Mouse (Mus musculus): ENCODE measurements around the gene Enoph1. TPM values are rescaled to one million over a fixed set of nuclear protein-coding genes. Genes with fewer than 3 reads are reported as not detected.

Enoph1 gene
- polyA plus RNA-seq, 1 experiment from 2014 or later = 39.9 TPM

GRCm38 (mm10) chr5:100043361-100043760, 3.6 kb downstream of the Enoph1 start:
- Histone ChIP-seq H3K4me2 (replicated peaks) (no peak overlapping the region), H3K27me3 (no peaks in the 10 kb centered on the region), H3K36me3 (0 out of 2 replicates have a peak, but pooled peaks cover 4% of the 10 kb centered on the region), H3K9ac (replicated peaks) (no peak overlapping the region), H3K9me3 (no peaks in the 10 kb centered on the region), H3K27ac (replicated peaks) (no peak overlapping the region), H3K4me1 (peaks cover 33% of the 10 kb centered on the region), H3K4me3 (no peak overlapping the region)
- WGBS = 88% methylated on average over 5 of the region's 5 CpGs
- ATAC-seq (ENCODE audit: low FRiP score, low read depth) = no peak

GRCm38 (mm10) chr5:100044030-100044429, 4.2 kb downstream of the Enoph1 start:
- 81% methylated on average over 4 of the region's 4 CpGs for WGBS
- 0 out of 2 replicates have a peak, but pooled peaks cover 4% of the 10 kb centered on the region for H3K36me3 ChIP-seq
- H3K4me1 ChIP-seq = peaks cover 40% of the 10 kb centered on the region
- H3K4me3 ChIP-seq = no peak overlapping the region
- no peak overlapping the region for H3K27ac ChIP-seq (replicated peaks)
- no peak overlapping the region for H3K4me2 ChIP-seq (replicated peaks)
- no peak overlapping the region for H3K9ac ChIP-seq (replicated peaks)
- no peaks in the 10 kb centered on the region for H3K27me3 ChIP-seq
- ATAC-seq (ENCODE audit: low FRiP score, low read depth) = no peak
- no peaks in the 10 kb centered on the region for H3K9me3 ChIP-seq

GRCm38 (mm10) chr5:100044621-100045020, 4.8 kb downstream of the Enoph1 start:
- H3K4me1 ChIP-seq = peaks cover 40% of the 10 kb centered on the region
- 0 out of 2 replicates have a peak, but pooled peaks cover 4% of the 10 kb centered on the region for H3K36me3 ChIP-seq
- 83% methylated on average over 5 of the region's 5 CpGs for WGBS
- ATAC-seq (ENCODE audit: low FRiP score, low read depth) = no peak
- no peak overlapping the region for H3K4me2 ChIP-seq (replicated peaks)
- no peak overlapping the region for H3K4me3 ChIP-seq
- no peak overlapping the region for H3K27ac ChIP-seq (replicated peaks)
- no peak overlapping the region for H3K9ac ChIP-seq (replicated peaks)
- no peaks in the 10 kb centered on the region for H3K27me3 ChIP-seq
- H3K9me3 ChIP-seq = no peaks in the 10 kb centered on the region

- Histone ChIP-seq H3K36me3 (0 out of 2 replicates have a peak, but pooled peaks cover 4% of the 10 kb centered on the region), H3K4me3 (no peak overlapping the region), H3K9me3 (no peaks in the 10 kb centered on the region), H3K27me3 (no peaks in the 10 kb centered on the region), H3K4me1 (peaks cover 34% of the 10 kb centered on the region), H3K4me2 (replicated peaks) (no peak overlapping the region), H3K27ac (replicated peaks) (no peak overlapping the region), H3K9ac (replicated peaks) (no peak overlapping the region)
- no peak for ATAC-seq (ENCODE audit: low FRiP score, low read depth)
- 79% methylated on average over 3 of the region's 3 CpGs for WGBS
Observed at GRCm38 (mm10) chr5:100046096-100046495, 6.3 kb downstream of the Enoph1 start.

GRCm38 (mm10) chr5:100047143-100047640, 7.4 kb downstream of the Enoph1 start:
- Histone ChIP-seq H3K27me3 (no peaks in the 10 kb centered on the region), H3K27ac (replicated peaks) (no peak overlapping the region), H3K4me1 (peaks cover 31% of the 10 kb centered on the region), H3K9me3 (no peaks in the 10 kb centered on the region), H3K36me3 (peaks cover 7% of the 10 kb centered on the region; the same call in 1 of the 2 replicates), H3K9ac (replicated peaks) (no peak overlapping the region), H3K4me2 (replicated peaks) (no peak overlapping the region), H3K4me3 (no peak overlapping the region)
- WGBS = 47% methylated on average over 8 of the region's 8 CpGs
- ATAC-seq (ENCODE audit: low FRiP score, low read depth) = 0 out of 2 replicates have a peak, but pooled peaks have one; percentile 3

- Histone ChIP-seq H3K9ac (replicated peaks) (peak overlapping the region; percentile 17; the same call in 1 of the 2 replicates), H3K27ac (replicated peaks) (no peak overlapping the region), H3K4me3 (no peak overlapping the region), H3K4me2 (replicated peaks) (no peak overlapping the region), H3K27me3 (no peaks in the 10 kb centered on the region), H3K9me3 (no peaks in the 10 kb centered on the region), H3K36me3 (peaks cover 7% of the 10 kb centered on the region; the same call in 1 of the 2 replicates), H3K4me1 (peaks cover 31% of the 10 kb centered on the region)
- peak; percentile 41; the same call in 1 of the 2 replicates for ATAC-seq (ENCODE audit: low FRiP score, low read depth)
- 37% methylated on average over 7 of the region's 7 CpGs for WGBS
Observed at GRCm38 (mm10) chr5:100047871-100048270, 8.1 kb downstream of the Enoph1 start.

GRCm38 (mm10) chr5:100049904-100050303, 10.1 kb downstream of the Enoph1 start:
- H3K27ac ChIP-seq (replicated peaks) = no peak overlapping the region
- H3K27me3 ChIP-seq = no peaks in the 10 kb centered on the region
- no peak overlapping the region for H3K9ac ChIP-seq (replicated peaks)
- H3K4me1 ChIP-seq = peaks cover 37% of the 10 kb centered on the region
- H3K4me3 ChIP-seq = no peak overlapping the region
- H3K36me3 ChIP-seq = peaks cover 5% of the 10 kb centered on the region; the same call in 1 of the 2 replicates
- WGBS = 93% methylated on average over 3 of the region's 3 CpGs
- no peak for ATAC-seq (ENCODE audit: low FRiP score, low read depth)
- no peak overlapping the region for H3K4me2 ChIP-seq (replicated peaks)
- H3K9me3 ChIP-seq = no peaks in the 10 kb centered on the region

GRCm38 (mm10) chr5:100052728-100053127, 12.9 kb downstream of the Enoph1 start:
- no peak for ATAC-seq (ENCODE audit: low FRiP score, low read depth)
- Histone ChIP-seq H3K36me3 (peaks cover 5% of the 10 kb centered on the region; the same call in 1 of the 2 replicates), H3K27ac (replicated peaks) (no peak overlapping the region), H3K4me2 (replicated peaks) (no peak overlapping the region), H3K27me3 (no peaks in the 10 kb centered on the region), H3K4me1 (peaks cover 21% of the 10 kb centered on the region), H3K4me3 (no peak overlapping the region), H3K9me3 (no peaks in the 10 kb centered on the region), H3K9ac (replicated peaks) (no peak overlapping the region)
- WGBS = 92% methylated on average over 7 of the region's 7 CpGs

- no peak overlapping the region for H3K27ac ChIP-seq (replicated peaks)
- WGBS = 83% methylated on average over 11 of the region's 11 CpGs
- H3K4me1 ChIP-seq = peaks cover 25% of the 10 kb centered on the region
- H3K27me3 ChIP-seq = no peaks in the 10 kb centered on the region
- no peak overlapping the region for H3K9ac ChIP-seq (replicated peaks)
- no peak for ATAC-seq (ENCODE audit: low FRiP score, low read depth)
- no peak overlapping the region for H3K4me3 ChIP-seq
- H3K36me3 ChIP-seq = peaks cover 15% of the 10 kb centered on the region
- no peaks in the 10 kb centered on the region for H3K9me3 ChIP-seq
- H3K4me2 ChIP-seq (replicated peaks) = no peak overlapping the region
Observed at GRCm38 (mm10) chr5:100054807-100055547, 15.2 kb downstream of the Enoph1 start.

GRCm38 (mm10) chr5:100055866-100056369, 16.1 kb downstream of the Enoph1 start:
- Histone ChIP-seq H3K9me3 (no peaks in the 10 kb centered on the region), H3K4me2 (replicated peaks) (no peak overlapping the region), H3K27me3 (no peaks in the 10 kb centered on the region), H3K4me3 (no peak overlapping the region), H3K9ac (replicated peaks) (no peak overlapping the region), H3K4me1 (peaks cover 25% of the 10 kb centered on the region), H3K27ac (replicated peaks) (no peak overlapping the region), H3K36me3 (peaks cover 24% of the 10 kb centered on the region)
- no peak for ATAC-seq (ENCODE audit: low FRiP score, low read depth)
- WGBS = 94% methylated on average over 5 of the region's 5 CpGs

GRCm38 (mm10) chr5:100057461-100058209, 17.9 kb downstream of the Enoph1 start:
- Histone ChIP-seq H3K4me2 (replicated peaks) (no peak overlapping the region), H3K27me3 (no peaks in the 10 kb centered on the region), H3K36me3 (peaks cover 37% of the 10 kb centered on the region), H3K9ac (replicated peaks) (no peak overlapping the region), H3K4me3 (no peak overlapping the region), H3K4me1 (peaks cover 25% of the 10 kb centered on the region), H3K9me3 (no peaks in the 10 kb centered on the region), H3K27ac (replicated peaks) (no peak overlapping the region)
- ATAC-seq (ENCODE audit: low FRiP score, low read depth) = no peak
- 93% methylated on average over 12 of the region's 15 CpGs for WGBS

- Histone ChIP-seq H3K36me3 (peaks cover 46% of the 10 kb centered on the region), H3K4me2 (replicated peaks) (no peak overlapping the region), H3K9ac (replicated peaks) (no peak overlapping the region), H3K4me1 (peaks cover 25% of the 10 kb centered on the region), H3K4me3 (no peak overlapping the region), H3K27ac (replicated peaks) (0 out of 2 replicates have a peak overlapping the region, but pooled peaks have one; percentile 26), H3K9me3 (no peaks in the 10 kb centered on the region), H3K27me3 (no peaks in the 10 kb centered on the region)
- no peak for ATAC-seq (ENCODE audit: low FRiP score, low read depth)
- WGBS = 72% methylated on average over 6 of the region's 6 CpGs
Observed at GRCm38 (mm10) chr5:100058729-100059128, 18.9 kb downstream of the Enoph1 start.
